Mouse (Mus musculus) embryonic facial prominence, embryonic 15.5 days (tissue): ENCODE data around the gene Traf3ip3. TPM values are rescaled to one million over a fixed set of nuclear protein-coding genes. Genes with fewer than 3 reads are reported as not detected.

Experiments
- ATAC-seq: fragments of 200-750 bp; cut with Nextera tagmentation; 2 replicates; pipeline ENCODE4 v1.8.0; 2017; ENCODE audit warnings: low read depth, moderate TSS enrichment; ENCODE audit not compliant: insufficient number of reproducible peaks, low FRiP score, low TSS enrichment
- H3K27ac ChIP-seq: fragments of 300-500 bp; sonication (generic); replicated peaks from 2 replicates; pipeline ENCODE4 v1.5.1; 2015; ENCODE audit warnings: mild to moderate bottlenecking, inconsistent platforms
- H3K27me3 ChIP-seq: fragments of 300-500 bp; sonication (generic); 2 replicates; pipeline ENCODE4 v1.6.1; 2015; ENCODE audit warnings: inconsistent platforms
- H3K36me3 ChIP-seq: fragments of 300-500 bp; sonication (generic); 2 replicates; pipeline ENCODE4 v1.6.1; 2015; ENCODE audit warnings: mild to moderate bottlenecking, inconsistent platforms
- H3K4me1 ChIP-seq: fragments of 300-500 bp; sonication (generic); 2 replicates; pipeline ENCODE4 v1.6.1; 2015; ENCODE audit warnings: inconsistent platforms
- H3K4me2 ChIP-seq: fragments of 300-500 bp; sonication (generic); replicated peaks from 2 replicates; pipeline ENCODE4 v1.6.1; 2015; ENCODE audit warnings: mild to moderate bottlenecking, inconsistent platforms
- H3K4me3 ChIP-seq: fragments of 300-500 bp; sonication (generic); replicated peaks from 2 replicates; pipeline ENCODE4 v1.5.1; 2015; ENCODE audit warnings: mild to moderate bottlenecking, inconsistent platforms
- H3K9ac ChIP-seq: fragments of 300-500 bp; sonication (generic); 2 replicates; pipeline ENCODE4 v1.6.1; 2015; ENCODE audit warnings: inconsistent platforms
- H3K9me3 ChIP-seq: fragments of 300-500 bp; sonication (generic); replicated peaks from 2 replicates; pipeline ENCODE4 v1.6.1; 2016; ENCODE audit warnings: inconsistent platforms
- WGBS: fragments of 180-500 bp; shearing (Covaris S2); methylation state at CpG from one replicate; pipeline ENCODE4 v1.1.7; 2015; 5-methylcytosine and 5-hydroxymethylcytosine counted together
- polyA plus RNA-seq: library from polyadenylated mRNA; unstranded; fragments of >200 nt; fragmentation: Nextera tagmentation; extraction: Ambion mirVana; gene quantifications from 2 replicates; pipeline ENCODE4 v1.2.1, GENCODE M21; 2015

The Traf3ip3 gene
- polyA plus RNA-seq, 1 experiment from 2014 or later, result 23.6 TPM

DNA sequence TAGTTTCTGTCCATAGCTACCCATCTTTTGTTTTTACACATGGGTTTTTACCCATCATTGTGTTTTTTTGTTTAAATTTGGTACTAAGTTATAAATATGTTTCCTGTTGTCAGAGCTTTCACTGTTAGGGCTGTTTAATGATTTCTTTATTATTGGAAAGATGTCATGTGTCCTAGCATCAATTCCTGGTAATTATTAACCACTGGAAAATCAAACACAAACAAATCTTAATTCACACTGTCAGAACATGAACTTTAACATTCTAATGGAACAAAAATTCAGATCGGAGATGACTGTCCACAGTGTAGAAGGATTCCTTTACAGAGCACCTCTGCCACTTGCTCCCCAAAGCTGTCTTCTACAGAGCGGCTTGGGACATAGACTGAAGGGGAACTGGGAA, 3.9 kb upstream of the Traf3ip3 start:
- no peaks in the 10 kb centered on the region for H3K9me3 ChIP-seq
- H3K27me3 ChIP-seq, result no peaks in the 10 kb centered on the region
- no peaks in the 10 kb centered on the region for H3K36me3 ChIP-seq
- no peak overlapping the region for H3K4me2 ChIP-seq
- no peaks in the 10 kb centered on the region for H3K4me1 ChIP-seq
- no peak overlapping the region for H3K4me3 ChIP-seq
- no peak overlapping the region for H3K9ac ChIP-seq
- H3K27ac ChIP-seq, result no peak overlapping the region
- no peak for ATAC-seq
- 89% methylated on average over 2 of the region's 2 CpGs for WGBS

DNA sequence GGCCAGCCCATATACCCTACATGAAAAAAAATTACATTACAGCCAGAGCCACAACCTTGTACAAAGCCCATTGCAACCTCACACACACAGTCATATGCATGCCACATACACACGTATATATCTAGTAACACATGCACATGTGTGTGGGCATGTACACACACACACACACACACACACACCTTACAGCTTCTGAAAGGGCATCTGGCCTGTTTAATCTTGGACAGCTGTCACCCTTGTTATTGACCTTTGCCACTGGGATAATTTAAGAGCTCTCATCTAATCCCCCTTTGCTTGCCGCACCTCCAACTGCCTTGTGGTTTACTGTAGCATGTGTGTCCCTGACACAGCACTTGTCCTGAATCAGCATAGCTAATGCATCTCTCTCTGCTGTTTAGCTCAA, 2.3 kb upstream of the Traf3ip3 start:
- no peak overlapping the region for H3K27ac ChIP-seq
- no peaks in the 10 kb centered on the region for H3K4me1 ChIP-seq
- no peaks in the 10 kb centered on the region for H3K36me3 ChIP-seq
- no peaks in the 10 kb centered on the region for H3K27me3 ChIP-seq
- no peak for ATAC-seq
- H3K9ac ChIP-seq, result no peak overlapping the region
- WGBS, result 55% methylated on average over 2 of the region's 2 CpGs
- no peak overlapping the region for H3K4me2 ChIP-seq
- H3K9me3 ChIP-seq, result no peaks in the 10 kb centered on the region
- no peak overlapping the region for H3K4me3 ChIP-seq

GRCm38 (mm10) chr1:193200640-193201382, 692 bp downstream of the Traf3ip3 start:
- Histone ChIP-seq H3K9ac (no peak overlapping the region), H3K36me3 (no peaks in the 10 kb centered on the region), H3K4me2 (no peak overlapping the region), H3K9me3 (no peaks in the 10 kb centered on the region), H3K4me1 (no peaks in the 10 kb centered on the region), H3K4me3 (no peak overlapping the region), H3K27me3 (no peaks in the 10 kb centered on the region), H3K27ac (no peak overlapping the region)
- 82% methylated on average over 8 of the region's 8 CpGs for WGBS
- no peak for ATAC-seq

DNA sequence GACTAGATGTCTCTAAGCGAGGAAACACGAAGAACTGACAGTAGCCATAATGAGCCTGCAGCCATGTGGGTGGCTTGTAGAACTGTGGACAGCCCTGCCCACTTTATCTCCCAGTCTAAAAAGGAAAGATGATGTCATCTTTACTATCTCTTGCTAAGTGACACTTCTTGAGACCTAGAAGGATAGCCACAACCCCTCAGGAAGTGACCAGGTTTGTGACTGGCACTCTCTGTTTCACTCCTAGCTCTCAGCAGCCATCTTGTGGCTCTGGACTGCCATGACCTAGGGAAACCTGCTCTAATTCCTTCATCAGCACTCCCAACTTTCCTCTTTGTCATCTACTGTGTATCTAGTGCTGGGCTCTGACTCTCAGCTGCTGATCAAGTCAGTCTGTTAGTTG, 3.2 kb downstream of the Traf3ip3 start:
- Histone ChIP-seq H3K36me3 (no peaks in the 10 kb centered on the region), H3K4me2 (no peak overlapping the region), H3K9ac (no peak overlapping the region), H3K27ac (no peak overlapping the region), H3K4me1 (no peaks in the 10 kb centered on the region), H3K9me3 (no peaks in the 10 kb centered on the region), H3K27me3 (no peaks in the 10 kb centered on the region), H3K4me3 (no peak overlapping the region)
- no peak for ATAC-seq
- 85% methylated on average over 2 of the region's 2 CpGs for WGBS

DNA sequence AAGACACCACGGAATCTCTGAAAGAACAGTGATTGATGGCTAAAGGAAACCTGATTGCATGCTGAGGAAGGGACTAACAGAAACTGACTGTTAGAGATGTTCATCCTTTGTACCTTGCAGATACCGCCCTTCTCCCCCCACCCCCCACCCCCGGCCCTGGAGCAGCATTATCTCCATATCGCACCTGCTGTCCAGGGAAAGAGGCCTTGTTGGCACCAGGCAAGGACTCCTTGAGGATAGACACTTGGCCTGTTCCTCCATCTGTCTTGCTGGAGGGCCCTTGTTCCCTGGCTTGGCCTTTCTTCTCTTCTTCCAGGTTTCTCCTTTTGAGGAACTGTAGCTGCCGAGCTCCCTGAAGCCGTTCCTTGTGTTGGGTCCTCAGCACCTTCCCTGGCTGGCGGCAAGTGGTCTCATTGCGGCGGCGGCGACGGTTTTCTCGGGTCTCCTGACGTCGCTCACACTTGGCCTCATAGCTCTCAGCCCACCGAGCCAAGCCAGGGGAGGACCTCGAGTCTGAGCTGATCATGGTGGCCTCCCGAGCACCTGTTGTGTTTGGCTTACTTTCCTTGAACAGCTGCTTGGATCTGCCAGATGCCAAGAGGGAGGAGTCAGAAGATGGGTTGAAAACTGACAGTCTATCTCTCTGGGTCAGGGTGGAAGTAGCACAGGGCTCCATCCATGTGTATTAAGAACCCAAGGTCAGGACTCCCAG, 3.9 kb downstream of the Traf3ip3 start:
- H3K4me3 ChIP-seq, result no peak overlapping the region
- no peak overlapping the region for H3K9ac ChIP-seq
- 80% methylated on average over 18 of the region's 18 CpGs for WGBS
- H3K9me3 ChIP-seq, result no peaks in the 10 kb centered on the region
- no peak overlapping the region for H3K27ac ChIP-seq
- ATAC-seq, result peak; percentile 21; the same call in 1 of the 2 replicates
- H3K4me2 ChIP-seq, result no peak overlapping the region
- H3K4me1 ChIP-seq, result no peaks in the 10 kb centered on the region
- H3K36me3 ChIP-seq, result no peaks in the 10 kb centered on the region
- H3K27me3 ChIP-seq, result no peaks in the 10 kb centered on the region

- Histone ChIP-seq H3K4me1 (peaks cover 14% of the 10 kb centered on the region), H3K9me3 (no peaks in the 10 kb centered on the region), H3K9ac (no peak overlapping the region), H3K27me3 (no peaks in the 10 kb centered on the region), H3K36me3 (no peaks in the 10 kb centered on the region), H3K4me3 (no peak overlapping the region), H3K27ac (no peak overlapping the region), H3K4me2 (no peak overlapping the region)
- ATAC-seq, result no peak
- 65% methylated on average over 3 of the region's 3 CpGs for WGBS
These were observed 6.2 kb downstream of the Traf3ip3 start for GRCm38 (mm10) chr1:193195169-193195810.

DNA sequence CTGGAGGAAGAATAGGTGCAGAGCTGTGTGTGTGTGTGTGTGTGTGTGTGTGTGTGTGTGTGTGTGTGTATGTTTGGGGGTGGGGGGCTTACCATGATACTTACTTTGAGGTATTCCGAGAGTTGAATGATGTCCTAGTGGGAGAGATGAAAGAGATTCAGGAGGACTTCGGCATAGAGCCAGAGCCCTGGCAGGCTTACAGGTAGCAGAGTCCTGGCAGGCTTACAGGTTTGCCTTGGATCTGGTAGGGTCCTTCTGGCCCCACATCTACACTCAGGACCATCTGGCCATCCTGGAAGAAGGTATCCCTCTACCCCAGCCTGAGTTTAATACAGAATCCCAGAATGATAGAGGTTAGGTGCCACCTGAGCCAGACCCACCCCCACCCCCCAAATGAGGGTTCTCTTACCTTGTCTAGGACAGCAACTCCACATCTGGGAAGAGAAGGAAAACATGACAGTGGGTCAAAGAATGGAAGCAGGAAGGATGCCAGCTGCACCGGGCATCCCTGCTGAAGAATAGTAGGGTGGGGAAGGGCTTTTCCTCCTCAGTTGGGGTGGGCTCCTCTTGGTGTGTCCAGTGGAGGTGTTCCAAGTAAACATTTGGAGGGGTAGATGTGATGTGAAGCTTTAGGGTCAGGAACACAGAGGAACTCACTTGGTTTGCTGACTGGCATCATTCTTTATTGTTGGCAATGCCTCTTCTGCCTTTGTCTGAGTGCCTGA, 6.9 kb downstream of the Traf3ip3 start:
- no peak overlapping the region for H3K4me2 ChIP-seq
- no peak overlapping the region for H3K27ac ChIP-seq
- WGBS, result 75% methylated on average over 3 of the region's 3 CpGs
- no peak overlapping the region for H3K4me3 ChIP-seq
- H3K36me3 ChIP-seq, result no peaks in the 10 kb centered on the region
- no peaks in the 10 kb centered on the region for H3K27me3 ChIP-seq
- no peaks in the 10 kb centered on the region for H3K9me3 ChIP-seq
- no peak overlapping the region for H3K9ac ChIP-seq
- peaks cover 21% of the 10 kb centered on the region for H3K4me1 ChIP-seq
- no peak for ATAC-seq

DNA sequence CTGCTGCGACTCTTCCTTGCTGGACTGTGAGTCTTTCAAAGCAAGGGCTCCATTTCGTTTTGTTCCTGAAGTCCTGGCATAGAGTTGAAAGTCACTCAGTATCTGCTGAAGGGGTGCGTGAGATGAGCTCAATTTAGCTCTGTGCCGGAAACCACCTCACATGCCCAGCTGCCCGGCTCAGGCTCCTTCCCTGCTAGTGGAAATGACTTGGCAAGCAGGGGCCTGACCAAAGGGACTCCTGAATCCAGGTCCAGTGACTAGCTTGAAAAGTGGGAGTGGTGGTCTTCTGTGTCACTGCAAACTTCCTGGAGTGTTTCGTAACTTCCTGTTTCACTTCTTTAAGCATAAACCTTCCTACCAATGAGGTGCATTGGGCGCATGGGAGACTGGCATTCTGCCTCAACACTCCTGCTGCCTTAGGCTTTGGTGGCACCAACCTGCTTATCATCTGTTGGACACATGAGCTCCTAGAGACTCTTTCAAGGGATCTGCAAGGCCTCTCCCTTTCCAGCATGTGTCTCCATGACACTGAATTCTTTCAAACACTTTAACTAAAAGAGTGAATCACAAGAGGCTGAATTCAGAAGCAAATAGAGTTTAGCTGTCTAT, 9.7 kb downstream of the Traf3ip3 start:
- H3K4me1 ChIP-seq, result peaks cover 36% of the 10 kb centered on the region
- H3K36me3 ChIP-seq, result no peaks in the 10 kb centered on the region
- H3K27me3 ChIP-seq, result no peaks in the 10 kb centered on the region
- WGBS, result 75% methylated on average over 7 of the region's 7 CpGs
- H3K4me3 ChIP-seq, result no peak overlapping the region
- no peak overlapping the region for H3K9ac ChIP-seq
- no peak overlapping the region for H3K4me2 ChIP-seq
- H3K9me3 ChIP-seq, result no peaks in the 10 kb centered on the region
- H3K27ac ChIP-seq, result peak overlapping the region; percentile 58; the same call in 1 of the 2 replicates
- ATAC-seq, result no peak

GRCm38 (mm10) chr1:193189771-193190170, 11.7 kb downstream of the Traf3ip3 start:
- no peak overlapping the region for H3K9ac ChIP-seq
- H3K27me3 ChIP-seq, result no peaks in the 10 kb centered on the region
- no peaks in the 10 kb centered on the region for H3K36me3 ChIP-seq
- H3K4me1 ChIP-seq, result peaks cover 39% of the 10 kb centered on the region
- ATAC-seq, result peak; percentile 41
- H3K4me2 ChIP-seq, result 0 out of 2 replicates have a peak overlapping the region, but pooled peaks have one; percentile 17
- H3K27ac ChIP-seq, result peak overlapping the region; percentile 94
- WGBS, result 15% methylated on average over 3 of the region's 3 CpGs
- H3K9me3 ChIP-seq, result no peaks in the 10 kb centered on the region
- H3K4me3 ChIP-seq, result no peak overlapping the region

DNA sequence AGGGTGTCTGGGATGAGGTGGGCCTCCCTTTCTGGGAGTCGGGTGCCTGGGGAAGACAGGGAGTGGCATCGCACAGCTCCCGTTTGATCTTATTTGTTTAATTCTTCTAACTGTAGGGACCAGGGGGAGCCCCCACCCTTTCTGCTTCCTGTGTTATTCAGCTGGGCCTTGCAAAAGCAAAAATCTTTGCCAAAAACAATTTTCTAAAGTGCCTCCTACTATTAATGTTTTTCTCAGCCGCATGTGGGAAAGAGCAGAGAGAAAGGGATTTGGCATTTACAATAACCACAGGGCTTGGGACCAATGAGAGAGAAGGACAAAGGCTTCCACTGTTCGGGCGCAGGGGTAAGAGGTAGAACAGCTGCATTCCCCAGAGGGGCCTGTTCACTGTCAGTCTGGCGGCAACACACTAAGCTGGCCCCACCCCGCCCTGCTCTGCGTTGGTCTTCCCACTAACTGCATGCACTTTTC, 12.3 kb downstream of the Traf3ip3 start:
- Histone ChIP-seq H3K27me3 (no peaks in the 10 kb centered on the region), H3K36me3 (no peaks in the 10 kb centered on the region), H3K9ac (no peak overlapping the region), H3K4me1 (peaks cover 43% of the 10 kb centered on the region), H3K4me3 (no peak overlapping the region), H3K4me2 (peak overlapping the region; percentile 17; the same call in 1 of the 2 replicates), H3K27ac (peak overlapping the region; percentile 94), H3K9me3 (no peaks in the 10 kb centered on the region)
- ATAC-seq, result peak; percentile 95
- 7% methylated on average over 9 of the region's 9 CpGs for WGBS
